Mouse (Mus musculus) stomach, postnatal 0 days (tissue): ENCODE results near the gene Frmd6. TPM values are rescaled to one million over a fixed set of nuclear protein-coding genes. Genes with fewer than 3 reads are reported as not detected.

ENCODE experiments used
- ATAC-seq: fragments of 200-750 bp; cut with Nextera tagmentation; 2 replicates; pipeline ENCODE4 v1.8.0; 2017; ENCODE audit not compliant: low FRiP score, low TSS enrichment
- DNase-seq: peaks from one replicate; pipeline ENCODE4 v3.0.0-alpha.2; 2016; ENCODE audit warnings: low spot score
- H3K27ac ChIP-seq: fragments of 300-500 bp; sonication (generic); replicated peaks from 2 replicates; pipeline ENCODE4 v1.5.1; 2014; ENCODE audit warnings: mild to moderate bottlenecking, control low read depth
- H3K27me3 ChIP-seq: fragments of 300-500 bp; sonication (generic); 2 replicates; pipeline ENCODE4 v1.6.1; 2014; ENCODE audit warnings: low read length; ENCODE audit not compliant: control insufficient read depth, insufficient read depth
- H3K36me3 ChIP-seq: fragments of 300-500 bp; sonication (generic); 2 replicates; pipeline ENCODE4 v1.6.1; 2014; ENCODE audit warnings: low read length, mixed read lengths; ENCODE audit not compliant: control insufficient read depth, insufficient read depth
- H3K4me1 ChIP-seq: fragments of 300-500 bp; sonication (generic); replicated peaks from 2 replicates; pipeline ENCODE4 v1.6.1; 2014; ENCODE audit warnings: antibody characterized with exemption; ENCODE audit not compliant: control insufficient read depth, insufficient read depth
- H3K4me2 ChIP-seq: fragments of 300-500 bp; sonication (generic); replicated peaks from 2 replicates; pipeline ENCODE4 v1.6.1; 2014; ENCODE audit warnings: low read depth, mild to moderate bottlenecking, control low read depth, moderate library complexity
- H3K4me3 ChIP-seq: fragments of 300-500 bp; sonication (generic); 2 replicates; pipeline ENCODE4 v1.5.1; 2014; ENCODE audit warnings: low read depth, low read length, control low read depth
- H3K9ac ChIP-seq: fragments of 300-500 bp; sonication (generic); 2 replicates; pipeline ENCODE4 v1.6.1; 2014; ENCODE audit warnings: mild to moderate bottlenecking, low read length, control low read depth, mixed read lengths
- H3K9me3 ChIP-seq: fragments of 300-500 bp; sonication (generic); 2 replicates; pipeline ENCODE4 v1.6.1; 2016; ENCODE audit warnings: low read length; ENCODE audit not compliant: control insufficient read depth
- CTCF ChIP-seq: IDR thresholded peaks from 2 replicates; pipeline ENCODE4 v1.5.1; 2016; ENCODE audit warnings: antibody characterized with exemption, low read depth, mild to moderate bottlenecking, moderate library complexity
- EP300 ChIP-seq: optimal IDR thresholded peaks from 2 replicates; pipeline ENCODE3; 2016; ENCODE audit warnings: antibody characterized with exemption
- WGBS: fragments of 180-500 bp; shearing (Covaris S2); extraction: QIAGEN DNeasy Blood & Tissue Kit; methylation state at CpG from one replicate; pipeline ENCODE4 v1.1.7; 2014; 5-methylcytosine and 5-hydroxymethylcytosine counted together
- polyA plus RNA-seq: library from polyadenylated mRNA; unstranded; fragments of >200 nt; fragmentation: Nextera tagmentation; extraction: Ambion mirVana; gene quantifications from 2 replicates; pipeline ENCODE4 v1.2.1, GENCODE M21; 2015

Gene Frmd6
- polyA plus RNA-seq, 1 experiment from 2014 or later = 17.1 TPM

DNA sequence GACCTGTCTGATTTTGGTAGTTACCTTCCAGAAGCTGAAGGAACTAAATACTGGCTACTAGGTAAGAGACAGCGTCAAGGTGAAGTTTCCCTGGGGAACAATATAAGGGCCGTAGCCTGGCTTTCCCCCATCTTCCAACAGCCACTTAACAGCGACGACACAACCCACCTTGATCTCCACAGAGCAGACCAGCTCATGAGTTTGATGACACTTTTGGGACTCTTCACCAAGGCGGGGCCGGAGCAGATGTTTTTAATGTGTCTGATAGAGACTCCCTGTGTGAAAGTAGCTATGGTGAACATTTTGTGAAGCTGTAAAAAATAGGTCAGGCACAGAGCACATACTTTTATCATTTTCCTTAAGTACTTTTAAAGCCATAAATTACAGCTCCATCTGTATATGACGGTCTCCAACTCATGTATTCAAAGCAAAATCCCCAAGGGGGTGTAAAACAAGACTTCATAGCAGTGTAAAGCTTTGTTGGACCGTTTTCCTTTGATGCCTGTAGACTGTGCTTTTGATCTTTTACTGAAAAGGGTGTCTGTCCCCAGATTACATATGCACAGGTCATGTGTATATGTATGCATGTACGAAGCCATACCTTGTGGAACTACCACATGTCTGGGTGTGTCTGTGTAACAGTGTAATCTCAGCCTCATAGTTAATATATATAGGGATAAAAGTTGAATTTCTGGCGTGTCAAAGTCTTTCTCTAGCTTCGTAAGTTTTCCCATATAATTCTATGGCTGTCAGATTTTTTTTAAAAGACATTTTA lies 24.4 kb downstream of the Frmd6 start:
- Histone ChIP-seq H3K4me2 (no peak overlapping the region), H3K27ac (no peak overlapping the region), H3K27me3 (no peaks in the 10 kb centered on the region), H3K4me3 (no peak overlapping the region), H3K4me1 (no peaks in the 10 kb centered on the region), H3K9me3 (no peaks in the 10 kb centered on the region), H3K9ac (no peak overlapping the region), H3K36me3 (no peaks in the 10 kb centered on the region)
- DNase-seq (no peak), ATAC-seq (no peak)
- WGBS = 66% methylated on average over 11 of the region's 11 CpGs
- TF ChIP-seq EP300 (no peak), CTCF (no peak)

DNA sequence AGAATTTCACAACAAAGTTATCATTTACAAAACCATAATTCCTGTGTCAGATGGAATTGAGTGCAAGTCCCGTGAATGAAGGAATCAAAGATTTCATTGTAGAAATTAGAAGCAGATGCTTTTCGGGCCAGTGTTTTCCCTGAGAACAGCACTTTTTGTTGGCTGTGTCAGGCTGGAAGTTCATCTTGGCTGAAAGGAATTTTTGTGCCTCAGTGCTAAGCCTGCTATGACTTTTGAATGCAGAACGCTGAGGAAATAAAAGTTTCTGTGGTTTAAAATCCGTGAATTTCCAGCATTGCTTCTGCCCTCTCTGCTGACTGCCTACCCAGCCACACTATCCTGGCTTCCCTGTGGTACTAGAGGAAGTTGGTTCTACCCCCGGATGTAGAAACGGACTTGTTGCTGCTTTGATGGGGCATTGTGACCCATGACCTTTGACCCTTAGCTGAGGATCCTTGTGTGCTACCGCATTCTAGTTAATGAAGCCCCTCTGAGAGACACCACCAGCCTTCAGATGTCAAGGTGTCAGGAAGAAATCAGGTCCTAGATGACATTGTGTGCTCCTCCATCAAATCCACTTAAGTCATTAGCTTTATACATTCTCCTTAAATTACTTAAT lies 26.1 kb downstream of the Frmd6 start:
- H3K4me1 ChIP-seq = no peaks in the 10 kb centered on the region
- no peak overlapping the region for H3K9ac ChIP-seq
- no peak for DNase-seq
- no peak overlapping the region for H3K4me3 ChIP-seq
- TF ChIP-seq EP300 (no peak), CTCF (no peak)
- H3K9me3 ChIP-seq = no peaks in the 10 kb centered on the region
- H3K27me3 ChIP-seq = no peaks in the 10 kb centered on the region
- no peaks in the 10 kb centered on the region for H3K36me3 ChIP-seq
- ATAC-seq = no peak
- 54% methylated on average over 7 of the region's 7 CpGs for WGBS
- H3K27ac ChIP-seq = no peak overlapping the region
- no peak overlapping the region for H3K4me2 ChIP-seq

DNA sequence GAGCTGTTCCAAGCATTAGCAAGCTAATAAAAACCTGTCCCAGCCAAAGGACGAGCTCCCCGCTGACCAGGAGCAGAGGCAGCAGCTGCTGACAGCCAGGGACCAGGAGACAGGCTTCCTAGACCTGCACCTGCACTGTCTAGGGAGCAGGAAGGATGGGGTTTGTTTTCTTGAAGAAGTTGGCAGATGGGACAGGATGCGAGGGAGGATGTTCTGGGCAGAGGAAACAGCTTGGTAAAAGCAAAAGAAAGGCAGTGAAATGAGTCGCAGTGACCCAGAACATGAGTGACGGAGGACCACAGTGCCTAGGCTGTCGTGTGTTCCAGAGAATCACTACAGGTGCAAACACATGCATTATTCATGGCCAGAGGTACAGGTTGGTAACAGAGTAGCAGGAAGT lies 27.7 kb downstream of the Frmd6 start:
- ATAC-seq = no peak
- WGBS = 55% methylated on average over 6 of the region's 6 CpGs
- Histone ChIP-seq H3K36me3 (no peaks in the 10 kb centered on the region), H3K27ac (no peak overlapping the region), H3K9ac (no peak overlapping the region), H3K27me3 (no peaks in the 10 kb centered on the region), H3K4me2 (no peak overlapping the region), H3K9me3 (no peaks in the 10 kb centered on the region), H3K4me3 (no peak overlapping the region), H3K4me1 (no peaks in the 10 kb centered on the region; the same call in 1 of the 2 replicates)
- TF ChIP-seq EP300 (no peak), CTCF (no peak)
- no peak for DNase-seq

DNA sequence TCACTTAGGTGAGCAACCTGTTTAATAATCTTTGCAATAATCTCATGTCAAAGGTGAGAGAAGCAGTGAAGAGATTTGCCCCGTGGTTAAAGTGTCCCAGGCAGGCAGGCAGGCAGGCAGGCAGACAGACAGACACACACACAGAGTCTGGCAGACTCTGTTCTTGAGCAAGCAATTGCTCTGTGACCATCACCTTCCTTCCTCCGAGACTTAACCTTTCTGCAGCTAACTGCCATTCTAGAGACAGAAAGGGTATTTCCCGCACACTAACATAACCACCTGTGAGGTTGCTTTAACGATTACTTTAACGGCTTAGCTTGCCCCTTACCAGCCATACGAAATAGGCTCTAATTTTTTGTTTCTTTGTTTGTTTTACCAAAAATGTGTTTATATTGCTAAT lies 30.4 kb downstream of the Frmd6 start:
- no peak overlapping the region for H3K4me2 ChIP-seq
- ATAC-seq = no peak
- H3K9me3 ChIP-seq = no peaks in the 10 kb centered on the region
- H3K9ac ChIP-seq = no peak overlapping the region
- no peaks in the 10 kb centered on the region; the same call in 1 of the 2 replicates for H3K4me1 ChIP-seq
- no peaks in the 10 kb centered on the region for H3K27me3 ChIP-seq
- DNase-seq = no peak
- 65% methylated on average over 6 of the region's 6 CpGs for WGBS
- TF ChIP-seq EP300 = no peak
- no peak for TF ChIP-seq CTCF
- no peak overlapping the region for H3K4me3 ChIP-seq
- H3K27ac ChIP-seq = no peak overlapping the region
- H3K36me3 ChIP-seq = 0 out of 2 replicates have a peak, but pooled peaks cover 2% of the 10 kb centered on the region

DNA sequence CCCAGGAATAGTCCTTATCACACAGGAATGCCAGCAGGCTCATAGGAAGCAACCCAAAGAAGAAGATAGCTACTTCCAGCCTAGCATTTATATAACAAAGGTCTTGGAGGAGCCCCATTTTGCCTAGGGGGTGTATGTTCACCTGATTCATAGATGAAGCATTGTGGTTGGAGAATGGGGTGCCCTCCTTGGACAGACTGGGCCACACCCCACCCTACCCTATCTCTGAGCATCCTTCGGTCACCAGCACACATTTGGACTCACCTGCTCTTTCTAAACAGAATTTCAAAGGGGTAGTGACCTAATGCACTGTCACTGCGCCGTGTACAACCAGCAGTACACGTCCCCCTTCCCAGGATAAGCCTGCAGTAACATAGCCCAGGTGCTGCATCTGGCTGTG lies 31.5 kb downstream of the Frmd6 start:
- TF ChIP-seq EP300 (no peak), CTCF (no peak)
- DNase-seq (no peak), ATAC-seq (no peak)
- Histone ChIP-seq H3K27ac (no peak overlapping the region), H3K9me3 (no peaks in the 10 kb centered on the region), H3K4me2 (no peak overlapping the region), H3K36me3 (0 out of 2 replicates have a peak, but pooled peaks cover 2% of the 10 kb centered on the region), H3K4me1 (no peaks in the 10 kb centered on the region; the same call in 1 of the 2 replicates), H3K4me3 (no peak overlapping the region), H3K27me3 (no peaks in the 10 kb centered on the region), H3K9ac (no peak overlapping the region)
- 87% methylated on average over 4 of the region's 4 CpGs for WGBS

DNA sequence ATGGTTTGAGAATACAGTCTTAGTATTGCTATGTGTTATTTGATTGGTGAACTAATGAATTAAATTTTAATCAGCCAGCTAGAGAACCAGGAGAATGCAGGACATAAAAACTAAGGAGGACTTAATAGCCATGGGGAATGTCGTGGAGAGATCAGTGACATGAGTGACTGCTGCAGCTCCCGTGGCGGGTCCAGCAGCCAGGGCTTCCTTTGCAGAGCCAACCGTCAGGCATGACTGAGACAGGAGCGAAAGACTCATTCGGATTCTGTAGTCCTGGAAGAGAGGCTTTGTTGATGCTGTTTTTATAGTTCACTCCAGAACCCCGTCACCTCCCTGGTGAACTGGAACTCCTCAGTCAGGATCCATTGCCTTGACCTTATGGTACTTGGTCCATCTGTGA lies 38.0 kb downstream of the Frmd6 start:
- Histone ChIP-seq H3K27ac (no peak overlapping the region), H3K4me2 (no peak overlapping the region), H3K27me3 (no peaks in the 10 kb centered on the region), H3K4me1 (no peaks in the 10 kb centered on the region), H3K9me3 (no peaks in the 10 kb centered on the region), H3K9ac (no peak overlapping the region), H3K36me3 (0 out of 2 replicates have a peak, but pooled peaks cover 2% of the 10 kb centered on the region), H3K4me3 (no peak overlapping the region)
- DNase-seq (no peak), ATAC-seq (no peak)
- TF ChIP-seq CTCF (no peak), EP300 (no peak)
- WGBS = 75% methylated on average over 7 of the region's 7 CpGs
